Mouse (Mus musculus) intestine, postnatal 0 days (tissue): ENCODE results near the gene Plod1. TPM values are rescaled to one million over a fixed set of nuclear protein-coding genes. Genes with fewer than 3 reads are reported as not detected.
A peak's percentile ranks its signal among the peaks of the same experiment; 100 is the strongest.

Experiments
- ATAC-seq: fragments of 200-750 bp; cut with Nextera tagmentation; 2 replicates; pipeline ENCODE4 v1.8.0; 2017; ENCODE audit warnings: mild to moderate bottlenecking, moderate TSS enrichment, moderate library complexity
- H3K27ac ChIP-seq: fragments of 300-500 bp; sonication (generic); 2 replicates; pipeline ENCODE4 v1.5.1; 2014; ENCODE audit warnings: mild to moderate bottlenecking, low read depth, low read length, moderate library complexity
- H3K27me3 ChIP-seq: fragments of 300-500 bp; sonication (generic); replicated peaks from 2 replicates; pipeline ENCODE4 v1.6.1; 2014; ENCODE audit warnings: low read length, mixed read lengths; ENCODE audit not compliant: control insufficient read depth, insufficient read depth
- H3K36me3 ChIP-seq: fragments of 300-500 bp; sonication (generic); 2 replicates; pipeline ENCODE4 v1.6.1; 2014; ENCODE audit warnings: mild to moderate bottlenecking, moderate library complexity; ENCODE audit not compliant: control insufficient read depth, insufficient read depth
- H3K4me1 ChIP-seq: fragments of 300-500 bp; sonication (generic); replicated peaks from 2 replicates; pipeline ENCODE4 v1.6.1; 2014; ENCODE audit warnings: antibody characterized with exemption, low read length, mixed read lengths; ENCODE audit not compliant: control insufficient read depth, insufficient read depth
- H3K4me2 ChIP-seq: fragments of 300-500 bp; sonication (generic); replicated peaks from 2 replicates; pipeline ENCODE4 v1.6.1; 2014; ENCODE audit warnings: low read depth, mild to moderate bottlenecking, moderate library complexity
- H3K4me3 ChIP-seq: fragments of 300-500 bp; sonication (generic); 2 replicates; pipeline ENCODE4 v1.5.1; 2014; ENCODE audit warnings: low read depth, low read length
- H3K9ac ChIP-seq: fragments of 300-500 bp; sonication (generic); 2 replicates; pipeline ENCODE4 v1.6.1; 2014; ENCODE audit warnings: mild to moderate bottlenecking, low read depth, low read length
- H3K9me3 ChIP-seq: fragments of 300-500 bp; sonication (generic); 2 replicates; pipeline ENCODE4 v1.6.1; 2016; ENCODE audit warnings: mixed run types; ENCODE audit not compliant: control insufficient read depth
- CTCF ChIP-seq: sonication (generic); IDR thresholded peaks from 2 replicates; pipeline ENCODE4 v1.5.1; 2016; ENCODE audit warnings: low read depth, mild to moderate bottlenecking, control low read depth, antibody characterized with exemption, moderate library complexity
- WGBS: fragments of 180-500 bp; shearing (Covaris S2); extraction: QIAGEN DNeasy Blood & Tissue Kit; methylation state at CpG from one replicate; pipeline ENCODE4 v1.1.7; 2014; 5-methylcytosine and 5-hydroxymethylcytosine counted together
- polyA plus RNA-seq: library from polyadenylated mRNA; unstranded; fragments of >200 nt; fragmentation: Nextera tagmentation; extraction: Ambion mirVana; gene quantifications from 2 replicates; pipeline ENCODE4 v1.2.1, GENCODE M21; 2015

Plod1 gene
- polyA plus RNA-seq, 1 experiment from 2014 or later, result 28.8 TPM

GRCm38 (mm10) chr4:147888237-147888636, 48.3 kb downstream of the Plod1 start:
- ATAC-seq, result no peak
- no peak for TF ChIP-seq CTCF
- H3K9me3 ChIP-seq, result no peaks in the 10 kb centered on the region
- H3K4me1 ChIP-seq, result no peaks in the 10 kb centered on the region
- H3K36me3 ChIP-seq, result peaks cover 87% of the 10 kb centered on the region
- no peak overlapping the region for H3K4me3 ChIP-seq
- no peak overlapping the region for H3K4me2 ChIP-seq
- no peak overlapping the region for H3K27ac ChIP-seq
- no peaks in the 10 kb centered on the region for H3K27me3 ChIP-seq
- H3K9ac ChIP-seq, result no peak overlapping the region
- WGBS, result 83% methylated on average over 4 of the region's 4 CpGs

- peak overlapping the region; percentile 28; the same call in 1 of the 2 replicates for H3K27ac ChIP-seq
- H3K9me3 ChIP-seq, result no peaks in the 10 kb centered on the region
- ATAC-seq, result no peak
- no peak overlapping the region for H3K4me2 ChIP-seq
- H3K4me1 ChIP-seq, result no peaks in the 10 kb centered on the region
- no peak overlapping the region for H3K9ac ChIP-seq
- no peak overlapping the region for H3K4me3 ChIP-seq
- TF ChIP-seq CTCF, result no peak
- WGBS, result 96% methylated on average over 7 of the region's 7 CpGs
- H3K36me3 ChIP-seq, result peaks cover 88% of the 10 kb centered on the region
- H3K27me3 ChIP-seq, result no peaks in the 10 kb centered on the region
Measured at GRCm38 (mm10) chr4:147887277-147887676, 49.3 kb downstream of the Plod1 start.

- Histone ChIP-seq H3K4me2 (no peak overlapping the region), H3K4me3 (no peak overlapping the region), H3K9me3 (no peaks in the 10 kb centered on the region), H3K4me1 (no peaks in the 10 kb centered on the region), H3K36me3 (peaks cover 89% of the 10 kb centered on the region), H3K27me3 (no peaks in the 10 kb centered on the region), H3K9ac (no peak overlapping the region), H3K27ac (no peak overlapping the region)
- TF ChIP-seq CTCF, result no peak
- no peak for ATAC-seq
- 89% methylated on average over 12 of the region's 12 CpGs for WGBS
Measured at GRCm38 (mm10) chr4:147886158-147886557, 50.4 kb downstream of the Plod1 start.

GRCm38 (mm10) chr4:147884138-147884537, 52.4 kb downstream of the Plod1 start:
- no peak for TF ChIP-seq CTCF
- no peak for ATAC-seq
- H3K4me1 ChIP-seq, result no peaks in the 10 kb centered on the region
- no peaks in the 10 kb centered on the region for H3K27me3 ChIP-seq
- H3K36me3 ChIP-seq, result peaks cover 91% of the 10 kb centered on the region
- H3K4me3 ChIP-seq, result no peak overlapping the region
- 92% methylated on average over 3 of the region's 3 CpGs for WGBS
- no peak overlapping the region for H3K27ac ChIP-seq
- no peak overlapping the region for H3K4me2 ChIP-seq
- H3K9me3 ChIP-seq, result no peaks in the 10 kb centered on the region
- H3K9ac ChIP-seq, result no peak overlapping the region

GRCm38 (mm10) chr4:147883041-147883440, 53.5 kb downstream of the Plod1 start:
- Histone ChIP-seq H3K4me2 (no peak overlapping the region), H3K36me3 (peaks cover 93% of the 10 kb centered on the region), H3K9ac (no peak overlapping the region), H3K4me1 (no peaks in the 10 kb centered on the region), H3K9me3 (no peaks in the 10 kb centered on the region), H3K4me3 (no peak overlapping the region), H3K27ac (no peak overlapping the region), H3K27me3 (no peaks in the 10 kb centered on the region)
- 81% methylated on average over 6 of the region's 6 CpGs for WGBS
- no peak for ATAC-seq
- no peak for TF ChIP-seq CTCF

GRCm38 (mm10) chr4:147881792-147882191, 54.8 kb downstream of the Plod1 start:
- Histone ChIP-seq H3K9ac (no peak overlapping the region), H3K4me1 (no peaks in the 10 kb centered on the region), H3K27ac (no peak overlapping the region), H3K9me3 (no peaks in the 10 kb centered on the region), H3K4me2 (no peak overlapping the region), H3K36me3 (peaks cover 93% of the 10 kb centered on the region), H3K4me3 (no peak overlapping the region), H3K27me3 (no peaks in the 10 kb centered on the region)
- 97% methylated on average over 7 of the region's 7 CpGs for WGBS
- no peak for TF ChIP-seq CTCF
- no peak for ATAC-seq

GRCm38 (mm10) chr4:147879865-147880264, 56.7 kb downstream of the Plod1 start:
- H3K9ac ChIP-seq, result no peak overlapping the region
- H3K9me3 ChIP-seq, result no peaks in the 10 kb centered on the region
- no peaks in the 10 kb centered on the region for H3K27me3 ChIP-seq
- H3K27ac ChIP-seq, result no peak overlapping the region; the same call in 1 of the 2 replicates
- H3K4me1 ChIP-seq, result no peaks in the 10 kb centered on the region
- peaks cover 95% of the 10 kb centered on the region for H3K36me3 ChIP-seq
- H3K4me3 ChIP-seq, result no peak overlapping the region
- H3K4me2 ChIP-seq, result no peak overlapping the region
- no peak for TF ChIP-seq CTCF
- ATAC-seq, result no peak
- WGBS, result 62% methylated on average over 5 of the region's 5 CpGs
